Mouse (Mus musculus): ENCODE measurements at regions not wholly inside any gene's neighbourhood (a gene's known extent, or its start where the extent isn't known, plus 50 kb on each side); places are given as distances from the start of the nearest gene placed in this dataset.

- TF ChIP-seq CTCF (conservative IDR thresholded peaks at IDR 0.05; ENCODE audit: insufficient read depth, insufficient read length, low read depth, low read length) (no peak), POLR2A (IDR thresholded peaks at IDR 0.05; ENCODE audit: low read depth, low read length) (no peak)
These were observed 769.0 kb upstream of the Marcks start for GRCm38 (mm10) chr10:37907731-37908130.

Measured in kidney, adult 2 months (tissue).